Mouse (Mus musculus) naive thymus-derived CD4-positive, alpha-beta T cell, adult 2 months (primary cell): ENCODE data around the gene Mark2.
A peak's percentile ranks its signal among the peaks of the same experiment; 100 is the strongest.

Source experiments
- DNase-seq: peaks from one replicate; pipeline ENCODE4 v3.0.0-alpha.2; 2011; ENCODE audit warnings: low read depth

Gene Mark2

GRCm38 (mm10) chr19:7294098-7294876, 47.4 kb downstream of the Mark2 start:
- DNase-seq, result no peak

GRCm38 (mm10) chr19:7291958-7292709, 49.5 kb downstream of the Mark2 start:
- DNase-seq, result no peak

GRCm38 (mm10) chr19:7289767-7290166, 51.9 kb downstream of the Mark2 start:
- no peak for DNase-seq

GRCm38 (mm10) chr19:7288288-7288687, 53.4 kb downstream of the Mark2 start:
- no peak for DNase-seq

- no peak for DNase-seq
Measured at GRCm38 (mm10) chr19:7286563-7287315, 54.9 kb downstream of the Mark2 start.

- DNase-seq, result no peak
Measured at GRCm38 (mm10) chr19:7280557-7281330, 60.9 kb downstream of the Mark2 start.

GRCm38 (mm10) chr19:7279114-7279513, 62.5 kb downstream of the Mark2 start:
- DNase-seq, result peak; percentile 64

GRCm38 (mm10) chr19:7278200-7278906, 63.3 kb downstream of the Mark2 start:
- DNase-seq, result no peak

- no peak for DNase-seq
Measured at GRCm38 (mm10) chr19:7276796-7277195, 64.9 kb downstream of the Mark2 start.

GRCm38 (mm10) chr19:7276053-7276659, 65.5 kb downstream of the Mark2 start:
- no peak for DNase-seq

- DNase-seq, result no peak
Measured at GRCm38 (mm10) chr19:7275131-7275789, 66.4 kb downstream of the Mark2 start.

GRCm38 (mm10) chr19:7274326-7274990, 67.2 kb downstream of the Mark2 start:
- no peak for DNase-seq

GRCm38 (mm10) chr19:7273486-7273885, 68.2 kb downstream of the Mark2 start:
- DNase-seq, result peak; percentile 46

GRCm38 (mm10) chr19:7269290-7270044, 72.2 kb downstream of the Mark2 start:
- no peak for DNase-seq

GRCm38 (mm10) chr19:7268722-7269090, 73.0 kb downstream of the Mark2 start:
- peak; percentile 80 for DNase-seq

GRCm38 (mm10) chr19:7267781-7268721, 73.6 kb downstream of the Mark2 start:
- peak; percentile 74 for DNase-seq

GRCm38 (mm10) chr19:7267091-7267741, 74.4 kb downstream of the Mark2 start, which contains the start of gene Rcor2:
Gene Rcor2, plus strand, starts transcription at chr19:7267325.
- DNase-seq, result peak; percentile 56
